Mouse (Mus musculus) mesoderm, embryonic 11.5 days (tissue): ENCODE measurements at regions not wholly inside any gene's neighbourhood (a gene's known extent, or its start where the extent isn't known, plus 50 kb on each side); places are given as distances from the start of the nearest gene placed in this dataset.

Source experiments
- DNase-seq: peaks from one replicate; pipeline ENCODE4 v3.0.0-alpha.2; 2012; ENCODE audit warnings: low read depth, low spot score

- DNase-seq, result no peak
These were observed 456.6 kb downstream of the Cd109 start for GRCm38 (mm10) chr9:79071961-79072360.

GRCm38 (mm10) chr9:79109611-79110010 is 494.3 kb downstream of the Cd109 start:
- peak; percentile 23 for DNase-seq

- peak; percentile 2 for DNase-seq
These were observed 496.0 kb downstream of the Cd109 start for GRCm38 (mm10) chr9:79111326-79111725.

GRCm38 (mm10) chr9:79140970-79141369 is 525.6 kb downstream of the Cd109 start:
- DNase-seq, result no peak

GRCm38 (mm10) chr9:79146004-79146403 is 530.7 kb downstream of the Cd109 start:
- no peak for DNase-seq

GRCm38 (mm10) chr9:79165596-79165995 is 550.2 kb downstream of the Cd109 start:
- peak; percentile 12 for DNase-seq

GRCm38 (mm10) chr9:79173036-79173435 is 545.6 kb downstream of the Col12a1 start:
- no peak for DNase-seq

GRCm38 (mm10) chr9:79179954-79180353 is 538.7 kb downstream of the Col12a1 start:
- DNase-seq, result no peak

GRCm38 (mm10) chr9:79195420-79195819 is 523.2 kb downstream of the Col12a1 start:
- DNase-seq, result no peak

GRCm38 (mm10) chr9:79201755-79202154 is 516.9 kb downstream of the Col12a1 start:
- DNase-seq, result no peak

GRCm38 (mm10) chr9:79213364-79213763 is 505.3 kb downstream of the Col12a1 start:
- peak; percentile 59 for DNase-seq

- no peak for DNase-seq
These were observed 502.6 kb downstream of the Col12a1 start for GRCm38 (mm10) chr9:79215986-79216385.

GRCm38 (mm10) chr9:79216432-79216831 is 502.2 kb downstream of the Col12a1 start:
- no peak for DNase-seq

GRCm38 (mm10) chr9:79233081-79233480 is 485.6 kb downstream of the Col12a1 start:
- DNase-seq, result peak; percentile 24

GRCm38 (mm10) chr9:79233751-79234150 is 484.9 kb downstream of the Col12a1 start:
- no peak for DNase-seq

GRCm38 (mm10) chr9:79269646-79270213 is 448.9 kb downstream of the Col12a1 start:
- DNase-seq, result no peak

- DNase-seq, result no peak
These were observed 448.4 kb downstream of the Col12a1 start for GRCm38 (mm10) chr9:79270256-79270655.

GRCm38 (mm10) chr9:79287849-79288248 is 430.8 kb downstream of the Col12a1 start:
- no peak for DNase-seq

GRCm38 (mm10) chr9:79295306-79295705 is 423.3 kb downstream of the Col12a1 start:
- no peak for DNase-seq

GRCm38 (mm10) chr9:79301580-79301979 is 417.1 kb downstream of the Col12a1 start:
- no peak for DNase-seq

GRCm38 (mm10) chr9:79310591-79310990 is 408.0 kb downstream of the Col12a1 start:
- no peak for DNase-seq

GRCm38 (mm10) chr9:79317411-79317810 is 401.2 kb downstream of the Col12a1 start:
- no peak for DNase-seq

GRCm38 (mm10) chr9:79346371-79347096 is 372.1 kb downstream of the Col12a1 start:
- no peak for DNase-seq
